Mouse (Mus musculus): ENCODE measurements at regions not wholly inside any gene's neighbourhood (a gene's known extent, or its start where the extent isn't known, plus 50 kb on each side); places are given as distances from the start of the nearest gene placed in this dataset.

DNA sequence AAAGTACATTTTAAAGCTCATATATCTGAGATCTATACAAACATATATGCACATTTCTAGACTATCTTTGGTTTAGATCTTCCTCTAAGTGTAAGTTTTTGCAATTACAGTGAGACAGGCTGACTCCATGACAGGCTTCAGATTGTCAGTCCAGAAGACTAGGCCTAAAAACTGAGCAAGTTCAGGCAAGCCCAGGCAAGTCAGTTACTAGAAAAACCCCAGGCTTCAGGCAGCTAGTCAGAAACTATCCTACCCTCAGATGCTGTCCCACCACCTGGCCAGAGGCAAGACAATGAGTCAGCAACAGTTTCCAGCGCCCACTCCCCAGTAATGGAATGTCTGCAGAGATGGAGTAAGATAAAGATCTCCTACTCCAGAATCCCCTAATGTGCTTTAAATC lies 53.4 kb upstream of the Qrfpr start:
- no peak for DNase-seq (ENCODE audit: extremely low spot score, low spot score)

All from neural tube, embryonic 10.5 days (tissue).